Mouse (Mus musculus) ES-E14 (cell line): ENCODE data around the gene Nlgn3. TPM values are rescaled to one million over a fixed set of nuclear protein-coding genes. Genes with fewer than 3 reads are reported as not detected.
A peak's percentile ranks its signal among the peaks of the same experiment; 100 is the strongest.

ENCODE experiments used
- DNase-seq: peaks from one replicate; pipeline ENCODE4 v3.0.0-alpha.2; 2013; ENCODE audit warnings: low read depth, low spot score
- H3K27ac ChIP-seq: 2 replicates; pipeline ENCODE4 v1.5.1; 2012; ENCODE audit warnings: low read depth, mild to moderate bottlenecking, low read length, moderate library complexity, mixed read lengths; ENCODE audit not compliant: poor library complexity, insufficient read depth, severe bottlenecking
- H3K36me3 ChIP-seq: 2 replicates; pipeline ENCODE4 v1.6.1; 2012; ENCODE audit warnings: mild to moderate bottlenecking, low read length, moderate library complexity, mixed read lengths; ENCODE audit not compliant: control insufficient read depth, poor library complexity, insufficient read depth, severe bottlenecking
- H3K4me1 ChIP-seq, 2 experiments: fragments of 150-350 bp in 1 of 2; sonication (generic) in 1 of 2; 2 replicates each; pipeline ENCODE4 v1.6.1; 2012; ENCODE audit warnings: low read length in 2 of 2, mild to moderate bottlenecking in 1 of 2, mixed read lengths in 1 of 2; ENCODE audit not compliant: control insufficient read depth in 2 of 2, insufficient read depth in 2 of 2, poor library complexity in 1 of 2
- H3K4me3 ChIP-seq, 2 experiments: fragments of 150-350 bp in 1 of 2; sonication (generic) in 1 of 2; 2 replicates each; pipeline ENCODE4 v1.5.1; 2012; ENCODE audit warnings: low read length in 2 of 2, low read depth in 1 of 2, mild to moderate bottlenecking in 1 of 2, mixed read lengths in 1 of 2; ENCODE audit not compliant: insufficient read depth in 1 of 2, poor library complexity in 1 of 2, severe bottlenecking in 1 of 2
- H3K9ac ChIP-seq: 2 replicates; pipeline ENCODE4 v1.6.1; 2012; ENCODE audit warnings: low read depth, mild to moderate bottlenecking, low read length, mixed read lengths; ENCODE audit not compliant: poor library complexity, insufficient read depth, severe bottlenecking
- H3K9me3 ChIP-seq: fragments of 150-350 bp; sonication (generic); 2 replicates; pipeline ENCODE4 v1.6.1; 2012; ENCODE audit warnings: low read depth, mild to moderate bottlenecking, low read length; ENCODE audit not compliant: control insufficient read depth, insufficient read depth
- CHD2 ChIP-seq: IDR thresholded peaks from 2 replicates; pipeline ENCODE4 v1.6.1; 2014; ENCODE audit warnings: mild to moderate bottlenecking, low read depth, low read length, inconsistent platforms
- HCFC1 ChIP-seq: IDR thresholded peaks from 2 replicates; pipeline ENCODE4 v1.6.1; 2012; ENCODE audit warnings: low read length, inconsistent platforms, borderline replicate concordance; ENCODE audit not compliant: insufficient read depth
- MAFK ChIP-seq: IDR thresholded peaks from 2 replicates; pipeline ENCODE4 v1.6.1; 2014; ENCODE audit warnings: mild to moderate bottlenecking, low read depth, low read length, inconsistent platforms; ENCODE audit not compliant: insufficient read depth
- ZC3H11A ChIP-seq: IDR thresholded peaks from 2 replicates; pipeline ENCODE4 v1.6.1; 2012; ENCODE audit warnings: low read depth, mild to moderate bottlenecking, inconsistent platforms, low read length, borderline replicate concordance
- ZNF384 ChIP-seq: IDR thresholded peaks from 2 replicates; pipeline ENCODE4 v1.6.1; 2012; ENCODE audit warnings: low read depth, low read length, inconsistent platforms
- in situ Hi-C, 2 experiments: fragments of 600-800 bp; cut with MboI; formaldehyde crosslinking; loops; one replicate each; pipeline ENCODE4 v1.15.1; 2025; ENCODE audit warnings: low sequenced_read_pairs in 2 of 2, inconsistent platforms in 1 of 2; ENCODE audit not compliant: unreplicated experiment in 2 of 2
- total RNA-seq: library from RNA; depleted of rRNA; stranded (reverse); fragments of 300-350 nt; gene quantifications from 2 replicates; pipeline ENCODE4 v1.2.3, GENCODE M21; 2012

The Nlgn3 gene
- total RNA-seq, 1 experiment, result 0.13 TPM

DNA sequence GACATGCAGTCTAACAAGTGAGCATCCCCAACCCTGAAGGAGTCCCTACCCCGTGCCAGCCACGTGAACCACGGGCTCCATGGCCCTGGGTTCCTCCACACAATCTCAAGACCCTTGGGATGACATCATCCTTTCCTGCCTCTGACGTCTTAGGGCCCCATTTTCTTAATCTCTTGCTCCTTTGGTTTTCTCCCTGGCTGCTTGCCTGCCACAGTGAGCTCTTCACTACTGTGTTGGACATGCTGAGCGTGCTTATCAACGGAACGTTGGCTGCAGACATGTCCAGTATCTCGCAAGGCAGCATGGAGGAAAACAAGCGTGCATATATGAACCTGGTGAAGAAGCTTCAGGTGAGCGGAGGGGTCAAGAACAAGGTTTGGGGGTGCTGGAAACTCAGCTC lies 8.9 kb upstream of the Nlgn3 start:
- in situ Hi-C loops, result no loop called here
- no peak overlapping the region for H3K27ac ChIP-seq
- H3K36me3 ChIP-seq, result peaks cover 38% of the 10 kb centered on the region
- H3K4me3 ChIP-seq, result no peak overlapping the region
- no peaks in the 10 kb centered on the region for H3K4me1 ChIP-seq
- DNase-seq, result no peak
- no peaks in the 10 kb centered on the region for H3K9me3 ChIP-seq
- no peak overlapping the region for H3K9ac ChIP-seq
- TF ChIP-seq ZC3H11A, result no peak
- no peak for TF ChIP-seq MAFK

DNA sequence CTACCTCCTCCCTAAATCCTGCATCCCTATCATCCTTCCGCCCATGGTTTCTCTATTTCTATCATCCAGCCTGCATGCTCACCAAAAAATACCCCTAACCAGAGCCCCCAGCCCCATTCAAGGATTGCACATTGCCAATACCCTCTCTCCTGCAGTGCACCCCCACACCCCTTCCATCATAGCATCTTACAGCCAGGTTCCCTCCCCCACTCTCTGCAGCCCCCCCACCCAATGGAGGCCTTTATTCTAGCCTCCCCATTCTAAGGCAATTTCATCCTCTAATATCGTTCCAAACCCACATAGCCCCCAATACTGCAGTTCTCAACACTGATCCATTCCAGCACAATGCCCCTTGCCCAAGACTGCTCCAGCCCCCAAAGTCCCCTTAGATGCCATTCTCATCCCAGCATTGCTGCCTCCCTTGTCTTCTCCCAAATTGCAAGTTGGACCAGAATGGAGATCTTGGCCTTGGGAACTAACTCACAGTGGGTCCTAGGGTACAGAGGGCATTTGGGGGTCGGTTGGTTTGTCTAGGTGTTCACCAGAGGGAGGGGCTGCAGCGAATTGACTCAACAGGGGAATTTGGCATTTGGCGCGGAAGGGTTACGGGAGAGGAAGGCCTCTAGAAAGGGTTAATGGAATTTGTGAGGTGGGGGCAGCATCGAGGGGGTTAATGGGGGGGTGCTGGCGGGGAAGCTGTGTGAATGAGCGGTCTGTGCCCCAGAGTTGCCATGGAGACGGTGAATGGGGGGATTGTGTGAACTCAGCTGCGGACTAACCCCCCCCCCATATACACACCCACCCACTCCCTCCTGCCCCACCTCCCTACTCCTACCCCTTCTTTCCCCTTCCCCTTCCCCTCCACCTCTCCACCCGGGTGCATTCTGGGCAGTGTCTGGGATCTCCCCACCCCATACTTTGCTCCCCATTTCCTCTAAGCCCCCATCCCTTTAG lies 782 bp downstream of the Nlgn3 start:
- H3K9ac ChIP-seq, result peak overlapping the region; percentile 28; the same call in 1 of the 2 replicates
- H3K4me3 ChIP-seq, result peak overlapping the region; percentile 10 to 25; a peak in 2 of 4 replicates
- TF ChIP-seq HCFC1 (no peak), CHD2 (no peak)
- H3K36me3 ChIP-seq, result peaks cover 12% of the 10 kb centered on the region
- H3K4me1 ChIP-seq, result peaks cover 0 to 17% of the 10 kb centered on the region in 2 experiments; a peak in 1 of 4 replicates
- DNase-seq, result no peak
- H3K27ac ChIP-seq, result no peak overlapping the region
- in situ Hi-C loops, result no loop called here
- no peaks in the 10 kb centered on the region for H3K9me3 ChIP-seq

DNA sequence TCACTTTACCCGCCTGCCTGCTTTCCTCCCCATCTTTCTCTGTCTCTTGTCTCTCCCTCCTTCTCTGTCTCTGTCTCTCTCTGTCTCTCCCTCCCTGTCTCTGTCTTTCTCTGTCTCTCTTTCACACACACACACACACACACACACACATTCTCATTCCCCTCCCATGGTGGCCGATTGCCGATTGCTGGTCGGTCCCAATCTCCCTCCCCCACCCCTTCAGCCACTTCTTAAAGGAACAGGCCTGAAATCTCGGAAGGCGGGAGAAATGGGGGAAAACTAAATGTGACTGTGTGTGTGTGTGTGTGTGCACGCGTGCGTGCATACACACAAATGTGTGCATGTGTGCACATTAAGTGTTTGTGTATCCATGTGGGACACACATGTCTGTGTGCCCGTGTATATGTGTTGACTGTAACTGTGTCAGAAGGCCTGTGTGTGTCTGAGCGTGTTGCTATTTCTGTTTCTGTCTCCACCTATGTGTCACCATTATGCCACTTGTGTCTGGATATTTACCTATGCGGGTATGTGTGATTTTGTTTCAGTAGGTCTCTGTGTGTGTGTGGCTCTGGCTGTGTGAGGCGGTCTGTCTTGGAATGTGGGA lies 1.6 kb downstream of the Nlgn3 start:
- Histone ChIP-seq H3K9me3 (no peaks in the 10 kb centered on the region), H3K27ac (no peak overlapping the region), H3K4me1 (peaks cover 0 to 17% of the 10 kb centered on the region in 2 experiments; a peak in 1 of 4 replicates), H3K9ac (no peak overlapping the region; the same call in 1 of the 2 replicates), H3K36me3 (peaks cover 12% of the 10 kb centered on the region), H3K4me3 (peak overlapping the region in 1 of 2 experiments; percentile 25; a peak in 1 of 4 replicates)
- DNase-seq, result no peak
- TF ChIP-seq MAFK (no peak), ZC3H11A (no peak), HCFC1 (no peak), CHD2 (no peak), ZNF384 (no peak)
- in situ Hi-C loops, result no loop called here

DNA sequence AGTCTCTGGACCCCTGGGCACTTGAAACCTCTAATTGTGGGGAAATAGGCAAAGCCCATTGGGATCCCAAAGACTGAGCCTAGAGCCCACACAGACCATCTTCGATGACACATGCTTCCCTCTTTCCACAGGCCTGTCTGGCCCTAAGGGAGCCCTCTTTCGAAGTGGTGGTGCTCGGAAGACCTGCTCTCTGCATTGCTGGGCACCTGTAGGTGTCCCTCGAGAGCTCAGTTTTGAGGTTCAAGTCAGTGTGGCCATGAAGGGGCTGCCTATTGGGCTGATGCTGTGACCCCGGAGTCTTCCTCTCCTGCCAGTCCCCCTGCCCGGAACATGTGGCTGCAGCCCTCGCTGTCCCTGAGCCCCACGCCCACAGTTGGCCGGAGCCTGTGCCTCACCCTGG lies 2.7 kb downstream of the Nlgn3 start:
- H3K9ac ChIP-seq, result no peak overlapping the region
- H3K4me1 ChIP-seq, result peaks cover 0 to 17% of the 10 kb centered on the region in 2 experiments; a peak in 1 of 4 replicates
- TF ChIP-seq MAFK (no peak), ZNF384 (no peak), ZC3H11A (no peak), HCFC1 (no peak), CHD2 (no peak)
- H3K27ac ChIP-seq, result no peak overlapping the region
- DNase-seq, result no peak
- peaks cover 6% of the 10 kb centered on the region for H3K36me3 ChIP-seq
- H3K9me3 ChIP-seq, result no peaks in the 10 kb centered on the region
- in situ Hi-C loops, result no loop called here
- H3K4me3 ChIP-seq, result no peak overlapping the region
